Mouse (Mus musculus) stomach, embryonic 14.5 days (tissue): ENCODE measurements around the gene Rsbn1. TPM values are rescaled to one million over a fixed set of nuclear protein-coding genes. Genes with fewer than 3 reads are reported as not detected.

ENCODE experiments used
- ATAC-seq: fragments of 200-750 bp; cut with Nextera tagmentation; 2 replicates; pipeline ENCODE4 v1.8.0; 2017; ENCODE audit warnings: low read depth, moderate TSS enrichment; ENCODE audit not compliant: insufficient number of reproducible peaks, insufficient read depth, low FRiP score
- H3K27ac ChIP-seq: fragments of 300-500 bp; sonication (generic); 2 replicates; pipeline ENCODE4 v1.5.1; 2014; ENCODE audit warnings: mild to moderate bottlenecking, low read length, moderate library complexity, mixed read lengths
- H3K27me3 ChIP-seq: fragments of 300-500 bp; sonication (generic); 2 replicates; pipeline ENCODE4 v1.6.1; 2014; ENCODE audit warnings: low read length, control low read depth, mixed read lengths; ENCODE audit not compliant: control insufficient read depth, insufficient read depth
- H3K36me3 ChIP-seq: fragments of 300-500 bp; sonication (generic); 2 replicates; pipeline ENCODE4 v1.6.1; 2014; ENCODE audit warnings: mild to moderate bottlenecking, control low read depth, low read length, moderate library complexity, mixed read lengths; ENCODE audit not compliant: control insufficient read depth, insufficient read depth
- H3K4me1 ChIP-seq: fragments of 300-500 bp; sonication (generic); 2 replicates; pipeline ENCODE4 v1.6.1; 2014; ENCODE audit warnings: low read length, control low read depth, mixed read lengths; ENCODE audit not compliant: control insufficient read depth, insufficient read depth
- H3K4me2 ChIP-seq: fragments of 300-500 bp; sonication (generic); replicated peaks from 2 replicates; pipeline ENCODE4 v1.6.1; 2014; ENCODE audit warnings: low read depth, low read length, control low read depth
- H3K4me3 ChIP-seq: fragments of 300-500 bp; sonication (generic); 2 replicates; pipeline ENCODE4 v1.5.1; 2014; ENCODE audit warnings: low read depth, low read length, control low read depth
- H3K9ac ChIP-seq: fragments of 300-500 bp; sonication (generic); replicated peaks from 2 replicates; pipeline ENCODE4 v1.6.1; 2014; ENCODE audit warnings: low read depth, mild to moderate bottlenecking, control low read depth, low read length, moderate library complexity, mixed read lengths
- H3K9me3 ChIP-seq: fragments of 300-500 bp; sonication (generic); 2 replicates; pipeline ENCODE4 v1.6.1; 2016; ENCODE audit warnings: low read depth, low read length, control low read depth; ENCODE audit not compliant: control insufficient read depth
- WGBS: fragments of 180-500 bp; shearing (Covaris S2); extraction: QIAGEN DNeasy Blood & Tissue Kit; methylation state at CpG from one replicate; pipeline ENCODE4 v1.1.7; 2014; 5-methylcytosine and 5-hydroxymethylcytosine counted together
- polyA plus RNA-seq: library from polyadenylated mRNA; unstranded; fragments of >200 nt; fragmentation: Nextera tagmentation; extraction: Ambion mirVana; gene quantifications from 2 replicates; pipeline ENCODE4 v1.2.1, GENCODE M21; 2014

Gene Rsbn1
- polyA plus RNA-seq, 1 experiment from 2014 or later: 12.8 TPM

- H3K4me3 ChIP-seq: no peak overlapping the region
- H3K27me3 ChIP-seq: no peaks in the 10 kb centered on the region
- H3K4me2 ChIP-seq: no peak overlapping the region
- 89% methylated on average over 1 of the region's 1 CpGs for WGBS
- H3K27ac ChIP-seq: no peak overlapping the region
- no peak for ATAC-seq
- H3K9me3 ChIP-seq: no peaks in the 10 kb centered on the region
- no peaks in the 10 kb centered on the region for H3K36me3 ChIP-seq
- H3K9ac ChIP-seq: no peak overlapping the region
- no peaks in the 10 kb centered on the region for H3K4me1 ChIP-seq
Observed at GRCm38 (mm10) chr3:103904705-103905104, 9.2 kb upstream of the Rsbn1 start.

- no peak for ATAC-seq
- Histone ChIP-seq H3K27me3 (no peaks in the 10 kb centered on the region), H3K27ac (no peak overlapping the region), H3K4me1 (no peaks in the 10 kb centered on the region), H3K4me2 (no peak overlapping the region), H3K36me3 (no peaks in the 10 kb centered on the region), H3K9ac (no peak overlapping the region), H3K9me3 (no peaks in the 10 kb centered on the region), H3K4me3 (no peak overlapping the region)
- 85% methylated on average over 5 of the region's 5 CpGs for WGBS
Observed at GRCm38 (mm10) chr3:103907335-103908030, 6.4 kb upstream of the Rsbn1 start.

- no peaks in the 10 kb centered on the region for H3K36me3 ChIP-seq
- H3K9me3 ChIP-seq: no peaks in the 10 kb centered on the region
- ATAC-seq: no peak
- no peak overlapping the region for H3K9ac ChIP-seq
- H3K27me3 ChIP-seq: no peaks in the 10 kb centered on the region
- H3K4me1 ChIP-seq: no peaks in the 10 kb centered on the region
- WGBS: 60% methylated on average over 2 of the region's 2 CpGs
- no peak overlapping the region for H3K27ac ChIP-seq
- no peak overlapping the region for H3K4me2 ChIP-seq
- H3K4me3 ChIP-seq: no peak overlapping the region
Observed at GRCm38 (mm10) chr3:103908781-103909180, 5.1 kb upstream of the Rsbn1 start.

GRCm38 (mm10) chr3:103913451-103913961 is 414 bp upstream of the Rsbn1 start:
- no peaks in the 10 kb centered on the region for H3K36me3 ChIP-seq
- peak overlapping the region; percentile 25; the same call in 1 of the 2 replicates for H3K9ac ChIP-seq
- H3K9me3 ChIP-seq: no peaks in the 10 kb centered on the region
- H3K27ac ChIP-seq: peak overlapping the region; percentile 84
- peaks cover 11% of the 10 kb centered on the region; the same call in 1 of the 2 replicates for H3K4me1 ChIP-seq
- H3K4me3 ChIP-seq: peak overlapping the region; percentile 99
- peak overlapping the region; percentile 48 for H3K4me2 ChIP-seq
- no peaks in the 10 kb centered on the region for H3K27me3 ChIP-seq
- 6% methylated on average over 11 of the region's 11 CpGs for WGBS
- ATAC-seq: no peak

- H3K36me3 ChIP-seq: no peaks in the 10 kb centered on the region
- H3K27ac ChIP-seq: peak overlapping the region; percentile 84
- peak overlapping the region; percentile 50 for H3K4me2 ChIP-seq
- ATAC-seq: peak; percentile 3; the same call in 1 of the 2 replicates
- H3K27me3 ChIP-seq: no peaks in the 10 kb centered on the region
- WGBS: under 1% methylated on average over 57 of the region's 60 CpGs
- no peaks in the 10 kb centered on the region for H3K9me3 ChIP-seq
- peak overlapping the region; percentile 89 for H3K9ac ChIP-seq
- H3K4me3 ChIP-seq: peak overlapping the region; percentile 99
- peaks cover 11% of the 10 kb centered on the region; the same call in 1 of the 2 replicates for H3K4me1 ChIP-seq
Observed at GRCm38 (mm10) chr3:103914732-103915508, 1.0 kb downstream of the Rsbn1 start.

GRCm38 (mm10) chr3:103915509-103915896 is 1.6 kb downstream of the Rsbn1 start:
- H3K9me3 ChIP-seq: no peaks in the 10 kb centered on the region
- WGBS: 4% methylated on average over 7 of the region's 7 CpGs
- H3K27ac ChIP-seq: no peak overlapping the region
- no peak for ATAC-seq
- peak overlapping the region; percentile 99 for H3K4me3 ChIP-seq
- H3K4me2 ChIP-seq: peak overlapping the region; percentile 50
- H3K4me1 ChIP-seq: peaks cover 11% of the 10 kb centered on the region; the same call in 1 of the 2 replicates
- H3K36me3 ChIP-seq: no peaks in the 10 kb centered on the region
- H3K27me3 ChIP-seq: no peaks in the 10 kb centered on the region
- H3K9ac ChIP-seq: peak overlapping the region; percentile 89

- 0 out of 2 replicates have a peak overlapping the region, but pooled peaks have one; percentile 18 for H3K9ac ChIP-seq
- H3K27ac ChIP-seq: no peak overlapping the region
Observed at GRCm38 (mm10) chr3:103916205-103916838, 2.4 kb downstream of the Rsbn1 start.

GRCm38 (mm10) chr3:103916839-103917237 is 2.9 kb downstream of the Rsbn1 start:
- peak overlapping the region; percentile 99 for H3K4me3 ChIP-seq
- no peaks in the 10 kb centered on the region for H3K27me3 ChIP-seq
- ATAC-seq: no peak
- H3K9ac ChIP-seq: 0 out of 2 replicates have a peak overlapping the region, but pooled peaks have one; percentile 18
- no peak overlapping the region for H3K27ac ChIP-seq
- H3K4me2 ChIP-seq: peak overlapping the region; percentile 50
- H3K4me1 ChIP-seq: peaks cover 11% of the 10 kb centered on the region; the same call in 1 of the 2 replicates
- H3K36me3 ChIP-seq: no peaks in the 10 kb centered on the region
- no peaks in the 10 kb centered on the region for H3K9me3 ChIP-seq
- WGBS: 41% methylated on average over 3 of the region's 3 CpGs

More at GRCm38 (mm10) chr3:103916205-103916838, 2.4 kb downstream of the Rsbn1 start:
- Histone ChIP-seq H3K4me2 (peak overlapping the region; percentile 50), H3K27me3 (no peaks in the 10 kb centered on the region), H3K36me3 (no peaks in the 10 kb centered on the region), H3K9me3 (no peaks in the 10 kb centered on the region), H3K4me1 (peaks cover 11% of the 10 kb centered on the region; the same call in 1 of the 2 replicates), H3K4me3 (peak overlapping the region; percentile 99)
- ATAC-seq: no peak
- WGBS: 39% methylated on average over 5 of the region's 5 CpGs
